Mouse (Mus musculus) heart, postnatal 0 days (tissue): ENCODE results near the gene Vps18. TPM values are rescaled to one million over a fixed set of nuclear protein-coding genes. Genes with fewer than 3 reads are reported as not detected.

Source experiments
- ATAC-seq: fragments of 200-750 bp; cut with Nextera tagmentation; 2 replicates; pipeline ENCODE4 v1.8.0; 2017; ENCODE audit warnings: low read depth, moderate number of reproducible peaks, moderate library complexity; ENCODE audit not compliant: insufficient read depth
- DNase-seq: peaks from one replicate; pipeline ENCODE4 v3.0.0-alpha.2; 2016; ENCODE audit warnings: low spot score
- H3K27ac ChIP-seq: fragments of 300-500 bp; sonication (generic); 2 replicates; pipeline ENCODE4 v1.5.1; 2014; ENCODE audit warnings: low read depth, mild to moderate bottlenecking
- H3K27me3 ChIP-seq: fragments of 300-500 bp; sonication (generic); 2 replicates; pipeline ENCODE4 v1.6.1; 2014; ENCODE audit warnings: low read length, mixed read lengths; ENCODE audit not compliant: control insufficient read depth, insufficient read depth
- H3K36me3 ChIP-seq: fragments of 300-500 bp; sonication (generic); replicated peaks from 2 replicates; pipeline ENCODE4 v1.6.1; 2014; ENCODE audit warnings: low read length, mixed read lengths; ENCODE audit not compliant: control insufficient read depth, insufficient read depth
- H3K4me1 ChIP-seq: fragments of 300-500 bp; sonication (generic); 2 replicates; pipeline ENCODE4 v1.6.1; 2014; ENCODE audit warnings: antibody characterized with exemption; ENCODE audit not compliant: control insufficient read depth, insufficient read depth
- H3K4me2 ChIP-seq: fragments of 300-500 bp; sonication (generic); 2 replicates; pipeline ENCODE4 v1.6.1; 2014; ENCODE audit warnings: low read depth, mild to moderate bottlenecking, low read length, moderate library complexity
- H3K4me3 ChIP-seq: fragments of 300-500 bp; sonication (generic); 2 replicates; pipeline ENCODE4 v1.5.1; 2014; ENCODE audit warnings: low read depth, low read length
- H3K9ac ChIP-seq: fragments of 300-500 bp; sonication (generic); replicated peaks from 2 replicates; pipeline ENCODE4 v1.6.1; 2014; ENCODE audit warnings: low read depth, low read length, mixed read lengths
- H3K9me3 ChIP-seq: fragments of 300-500 bp; sonication (generic); replicated peaks from 2 replicates; pipeline ENCODE4 v1.6.1; 2016; ENCODE audit warnings: low read length; ENCODE audit not compliant: control insufficient read depth
- CTCF ChIP-seq: IDR thresholded peaks from 2 replicates; pipeline ENCODE4 v1.5.1; 2016; ENCODE audit warnings: antibody characterized with exemption, control low read depth, low read depth
- EP300 ChIP-seq: IDR thresholded peaks from 2 replicates; pipeline ENCODE4 v1.6.1; 2016; ENCODE audit warnings: antibody characterized with exemption, low read depth
- WGBS: fragments of 180-500 bp; shearing (Covaris S2); extraction: QIAGEN DNeasy Blood & Tissue Kit; methylation state at CpG from one replicate; pipeline ENCODE4 v1.1.7; 2014; 5-methylcytosine and 5-hydroxymethylcytosine counted together
- polyA plus RNA-seq: library from polyadenylated mRNA; unstranded; fragments of >200 nt; fragmentation: Nextera tagmentation; extraction: Ambion mirVana; gene quantifications from 2 replicates; pipeline ENCODE4 v1.2.1, GENCODE M21; 2015
- total RNA-seq: library from RNA; depleted of rRNA; stranded (reverse); fragments of >200 nt; gene quantifications from 2 replicates; pipeline ENCODE4 v1.2.3, GENCODE M21; 2014; ENCODE audit warnings: low replicate concordance

Gene Vps18
- total and polyA plus RNA-seq, 2 experiments from 2014 or later = 8.0 to 14.3 TPM

- H3K9me3 ChIP-seq = no peaks in the 10 kb centered on the region
- DNase-seq (no peak), ATAC-seq (no peak)
- H3K9ac ChIP-seq = no peak overlapping the region
- no peak overlapping the region for H3K4me3 ChIP-seq
- peaks cover 7% of the 10 kb centered on the region; the same call in 1 of the 2 replicates for H3K4me1 ChIP-seq
- no peak overlapping the region for H3K27ac ChIP-seq
- peaks cover 62% of the 10 kb centered on the region for H3K36me3 ChIP-seq
- H3K27me3 ChIP-seq = no peaks in the 10 kb centered on the region
- TF ChIP-seq EP300 (no peak), CTCF (no peak)
- H3K4me2 ChIP-seq = no peak overlapping the region
- WGBS = 89% methylated on average over 5 of the region's 5 CpGs
Measured at GRCm38 (mm10) chr2:119292281-119292680, 3.7 kb downstream of the Vps18 start.

- ATAC-seq (no peak), DNase-seq (no peak)
- Histone ChIP-seq H3K27me3 (no peaks in the 10 kb centered on the region), H3K9ac (no peak overlapping the region), H3K4me2 (no peak overlapping the region), H3K27ac (no peak overlapping the region), H3K36me3 (peaks cover 68% of the 10 kb centered on the region), H3K4me1 (peaks cover 7% of the 10 kb centered on the region; the same call in 1 of the 2 replicates), H3K9me3 (no peaks in the 10 kb centered on the region), H3K4me3 (no peak overlapping the region)
- no peak for TF ChIP-seq EP300
- no peak for TF ChIP-seq CTCF
- 91% methylated on average over 17 of the region's 17 CpGs for WGBS
Measured at GRCm38 (mm10) chr2:119292852-119293251, 4.3 kb downstream of the Vps18 start.

GRCm38 (mm10) chr2:119293311-119293710, 4.8 kb downstream of the Vps18 start:
- Histone ChIP-seq H3K4me1 (peaks cover 7% of the 10 kb centered on the region; the same call in 1 of the 2 replicates), H3K27me3 (no peaks in the 10 kb centered on the region), H3K9me3 (no peaks in the 10 kb centered on the region), H3K4me2 (no peak overlapping the region), H3K27ac (no peak overlapping the region), H3K36me3 (peaks cover 72% of the 10 kb centered on the region), H3K9ac (no peak overlapping the region), H3K4me3 (no peak overlapping the region)
- no peak for DNase-seq
- no peak for ATAC-seq
- 90% methylated on average over 17 of the region's 17 CpGs for WGBS
- TF ChIP-seq CTCF (no peak), EP300 (no peak)

DNA sequence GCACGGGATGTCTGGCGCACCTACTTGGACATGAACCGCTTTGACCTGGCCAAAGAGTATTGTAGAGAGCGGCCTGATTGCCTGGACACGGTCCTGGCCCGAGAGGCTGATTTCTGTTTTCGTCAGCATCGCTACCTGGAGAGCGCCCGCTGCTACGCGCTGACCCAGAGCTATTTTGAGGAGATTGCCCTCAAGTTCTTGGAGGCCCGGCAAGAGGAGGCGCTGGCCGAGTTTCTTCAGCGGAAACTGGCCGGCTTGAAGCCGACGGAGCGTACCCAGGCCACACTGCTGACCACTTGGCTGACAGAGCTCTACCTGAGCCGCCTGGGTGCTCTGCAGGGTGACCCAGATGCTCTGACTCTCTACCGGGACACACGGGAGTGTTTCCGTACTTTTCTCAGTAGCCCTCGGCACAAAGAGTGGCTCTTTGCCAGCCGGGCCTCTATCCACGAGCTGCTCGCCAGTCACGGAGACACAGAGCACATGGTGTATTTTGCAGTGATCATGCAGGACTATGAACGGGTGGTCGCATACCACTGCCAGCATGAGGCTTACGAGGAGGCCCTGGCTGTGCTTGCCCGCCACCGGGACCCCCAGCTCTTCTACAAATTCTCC, 5.3 kb downstream of the Vps18 start:
- DNase-seq (no peak), ATAC-seq (no peak)
- Histone ChIP-seq H3K9me3 (no peaks in the 10 kb centered on the region), H3K4me1 (peaks cover 7% of the 10 kb centered on the region; the same call in 1 of the 2 replicates), H3K9ac (no peak overlapping the region), H3K36me3 (peaks cover 77% of the 10 kb centered on the region), H3K4me3 (no peak overlapping the region), H3K27ac (no peak overlapping the region), H3K4me2 (no peak overlapping the region), H3K27me3 (no peaks in the 10 kb centered on the region)
- no peak for TF ChIP-seq CTCF
- no peak for TF ChIP-seq EP300
- WGBS = 89% methylated on average over 34 of the region's 34 CpGs

GRCm38 (mm10) chr2:119294411-119294810, 5.9 kb downstream of the Vps18 start:
- no peak overlapping the region for H3K4me3 ChIP-seq
- H3K36me3 ChIP-seq = peaks cover 77% of the 10 kb centered on the region

GRCm38 (mm10) chr2:119296756-119297155, 8.2 kb downstream of the Vps18 start:
- no peak overlapping the region for H3K4me3 ChIP-seq
- H3K9me3 ChIP-seq = no peaks in the 10 kb centered on the region
- DNase-seq (no peak), ATAC-seq (no peak)
- TF ChIP-seq EP300 = no peak
- TF ChIP-seq CTCF = no peak
- peaks cover 60% of the 10 kb centered on the region for H3K36me3 ChIP-seq
- no peaks in the 10 kb centered on the region for H3K27me3 ChIP-seq
- H3K27ac ChIP-seq = no peak overlapping the region
- WGBS = 88% methylated on average over 12 of the region's 12 CpGs
- H3K9ac ChIP-seq = no peak overlapping the region
- H3K4me2 ChIP-seq = no peak overlapping the region
- H3K4me1 ChIP-seq = peaks cover 16% of the 10 kb centered on the region

More at GRCm38 (mm10) chr2:119294411-119294810, 5.9 kb downstream of the Vps18 start:
- no peak for ATAC-seq
- H3K27ac ChIP-seq = no peak overlapping the region
- no peak overlapping the region for H3K9ac ChIP-seq
- no peaks in the 10 kb centered on the region for H3K27me3 ChIP-seq
- 91% methylated on average over 18 of the region's 18 CpGs for WGBS
- no peak for DNase-seq
- no peaks in the 10 kb centered on the region for H3K9me3 ChIP-seq
- peaks cover 8% of the 10 kb centered on the region; the same call in 1 of the 2 replicates for H3K4me1 ChIP-seq
- no peak overlapping the region for H3K4me2 ChIP-seq
- TF ChIP-seq CTCF (no peak), EP300 (no peak)
